Mouse (Mus musculus): ENCODE results near the gene Col12a1.

Col12a1 gene

DNA sequence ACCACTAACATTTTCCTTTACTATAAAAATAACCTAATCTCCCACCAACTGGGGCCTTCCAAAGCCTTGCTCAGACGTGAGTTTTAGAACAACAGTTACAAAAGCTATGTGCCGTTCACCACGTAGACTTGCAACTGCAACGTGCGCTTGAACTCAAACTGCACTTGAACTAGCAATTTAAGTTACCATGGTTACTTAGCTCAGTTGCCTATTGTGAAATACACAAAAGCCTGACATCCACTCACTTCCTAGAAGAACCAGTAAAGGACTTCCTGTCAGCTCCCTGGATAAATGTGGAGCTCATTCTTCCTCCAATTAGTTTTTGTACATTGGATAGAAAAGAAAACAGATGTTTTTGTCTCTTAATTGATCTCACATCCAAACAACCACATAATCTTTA is 112.9 kb downstream of the Col12a1 start:
- in situ Hi-C loops (cut with MseI, MboI) = no loop called here

DNA sequence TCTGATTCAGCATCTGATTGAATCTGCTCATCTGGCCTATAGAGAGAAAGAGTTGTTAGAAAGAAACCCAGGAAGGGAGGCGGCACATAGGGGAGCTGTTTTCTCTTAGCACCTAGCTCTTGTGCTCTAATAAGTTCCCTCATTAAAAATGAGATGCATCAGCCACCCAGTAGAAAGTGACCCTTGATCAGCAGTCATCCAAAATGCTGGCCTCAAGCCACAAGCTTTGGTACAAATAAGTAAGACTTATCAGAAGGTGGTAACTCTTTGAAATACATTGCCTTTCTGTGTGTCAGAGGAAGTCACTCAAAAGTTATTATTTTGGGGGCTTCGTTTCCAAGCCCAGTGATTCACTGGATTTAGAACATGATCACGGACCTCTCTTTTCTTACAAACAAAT is 114.1 kb downstream of the Col12a1 start:
- in situ Hi-C loops (cut with MseI, MboI) = no loop called here

DNA sequence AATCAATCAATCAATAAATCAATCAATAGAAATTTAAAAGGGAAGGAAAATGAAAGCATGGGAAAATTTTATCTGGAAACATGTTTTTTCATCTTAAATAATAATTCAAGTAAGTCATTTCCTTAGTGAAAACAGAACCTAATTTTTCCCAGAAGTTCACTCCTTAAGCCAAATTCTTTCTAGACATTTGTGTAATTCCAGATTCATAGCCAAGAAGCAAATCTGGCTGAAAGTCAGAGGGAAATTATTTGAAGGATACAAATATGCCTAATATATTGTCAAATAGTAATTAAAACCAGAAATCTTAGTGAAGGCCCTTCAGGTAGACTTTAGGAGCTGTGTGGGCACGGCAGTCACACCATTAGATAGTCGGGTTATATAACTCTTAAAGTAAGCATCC is 115.2 kb downstream of the Col12a1 start:
- in situ Hi-C loops (cut with MseI, MboI) = no loop called here

DNA sequence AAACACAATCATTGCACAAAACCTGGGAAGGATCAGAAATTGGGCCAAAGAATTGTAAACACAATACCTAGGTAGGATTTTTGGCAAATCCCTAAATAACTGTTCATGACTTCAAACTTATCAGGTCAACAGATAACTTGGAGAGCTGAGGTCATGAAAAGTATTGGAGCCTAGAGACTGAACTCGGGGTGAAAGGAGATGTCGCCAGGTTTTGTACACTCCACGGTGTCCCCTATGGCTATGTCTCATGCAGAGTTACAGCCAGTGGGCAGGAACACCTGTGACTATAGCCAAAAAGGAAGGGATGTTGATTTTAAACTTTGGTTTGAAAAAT is 118.4 kb downstream of the Col12a1 start:
- in situ Hi-C loops (cut with MseI, MboI) = no loop called here

DNA sequence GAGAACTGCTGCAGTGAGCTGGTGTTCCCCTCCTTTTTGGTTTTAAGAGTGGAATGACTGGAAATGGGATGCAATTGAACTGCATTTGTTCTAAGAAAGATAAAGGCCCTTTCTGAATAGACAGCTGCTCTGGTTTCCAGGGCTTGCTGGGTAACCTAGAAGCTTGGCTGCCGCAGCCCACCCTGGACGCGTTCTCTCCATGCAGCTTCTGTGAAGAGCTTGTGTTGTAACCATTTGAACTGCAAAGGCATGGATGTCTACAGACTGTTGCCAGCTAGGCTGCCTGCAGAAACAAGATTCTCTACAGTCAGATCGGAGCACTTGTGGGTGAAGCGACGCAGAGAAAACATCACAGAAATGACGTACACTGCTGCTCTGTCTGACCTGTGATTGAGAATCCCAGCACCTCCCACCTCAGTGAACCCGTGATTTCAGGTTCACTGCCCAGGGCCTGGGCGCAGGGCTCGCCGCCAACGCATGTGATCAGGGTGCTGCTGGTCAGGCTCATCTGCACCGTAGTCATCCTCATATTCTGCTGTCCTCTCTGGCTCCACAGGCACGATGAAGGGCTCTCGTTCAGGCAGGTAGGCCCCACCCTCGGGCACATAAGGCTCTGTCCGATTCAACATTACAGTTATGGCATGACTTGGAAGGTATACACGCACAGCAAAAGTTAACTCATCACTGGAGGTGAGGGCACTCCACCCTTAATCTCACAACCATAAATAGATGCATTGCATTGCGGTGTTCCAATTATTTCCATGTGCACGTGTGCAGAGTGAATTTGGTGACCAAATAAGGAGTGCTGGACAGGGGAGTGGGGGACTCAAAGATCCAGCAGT is 119.0 kb downstream of the Col12a1 start:
- in situ Hi-C loops (cut with MseI, MboI) = no loop called here

DNA sequence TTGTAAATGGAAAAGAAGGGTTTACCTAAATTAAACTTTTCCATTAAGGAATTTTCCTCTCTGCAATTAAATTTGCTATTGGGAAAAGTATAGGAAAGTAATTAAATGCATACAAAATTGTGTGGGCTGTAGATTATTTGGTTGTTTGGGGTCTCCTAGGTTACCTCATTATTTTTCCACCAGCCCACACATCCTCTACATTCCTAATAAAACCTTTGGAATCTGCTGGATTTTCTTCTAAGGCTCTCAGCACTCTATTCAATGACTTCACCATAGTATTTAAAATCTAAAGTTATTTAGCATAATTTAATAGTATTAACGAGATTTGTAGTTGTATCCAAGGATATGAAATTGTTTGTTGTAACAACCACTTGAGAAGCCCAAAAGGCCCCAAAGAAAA is 120.1 kb downstream of the Col12a1 start:
- in situ Hi-C loops (cut with MseI, MboI) = no loop called here

DNA sequence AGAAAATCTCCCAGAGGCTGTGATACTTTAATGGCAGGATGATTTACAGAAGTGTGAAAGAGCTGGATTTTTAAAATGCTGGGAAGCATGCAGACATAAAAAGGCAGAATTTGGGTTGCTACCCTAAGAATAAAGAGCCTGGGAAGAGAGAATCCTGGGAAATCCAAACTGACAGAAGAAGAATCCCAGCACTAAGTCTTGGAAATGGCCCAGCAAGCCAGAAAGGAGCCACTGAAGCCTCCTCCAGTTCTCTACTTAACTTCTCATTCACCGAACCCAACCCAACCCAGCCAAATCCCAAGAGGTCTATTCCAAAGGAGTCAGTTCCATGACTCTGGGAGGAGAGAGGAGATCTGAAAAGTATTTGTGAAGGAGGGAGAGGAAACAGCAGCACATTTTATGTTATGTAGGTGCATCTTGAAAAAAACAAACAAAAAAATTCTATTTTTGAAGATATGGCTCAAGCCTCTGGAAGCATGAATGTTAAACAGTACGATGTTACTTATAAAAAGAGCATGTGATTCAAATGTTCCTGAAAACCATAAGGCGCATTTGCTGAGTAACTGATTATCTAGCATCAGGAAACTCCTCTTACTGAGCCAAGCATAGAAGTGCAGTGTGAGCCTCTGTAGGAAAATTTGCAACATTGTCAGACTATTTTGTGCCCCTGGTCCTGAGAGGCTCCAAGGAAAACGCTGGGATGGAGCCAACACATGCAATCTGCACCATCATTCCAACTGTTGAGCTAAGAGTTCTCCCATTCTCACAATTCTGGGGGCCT is 132.0 kb downstream of the Col12a1 start:
- in situ Hi-C loops (cut with MseI, MboI) = no loop called here

DNA sequence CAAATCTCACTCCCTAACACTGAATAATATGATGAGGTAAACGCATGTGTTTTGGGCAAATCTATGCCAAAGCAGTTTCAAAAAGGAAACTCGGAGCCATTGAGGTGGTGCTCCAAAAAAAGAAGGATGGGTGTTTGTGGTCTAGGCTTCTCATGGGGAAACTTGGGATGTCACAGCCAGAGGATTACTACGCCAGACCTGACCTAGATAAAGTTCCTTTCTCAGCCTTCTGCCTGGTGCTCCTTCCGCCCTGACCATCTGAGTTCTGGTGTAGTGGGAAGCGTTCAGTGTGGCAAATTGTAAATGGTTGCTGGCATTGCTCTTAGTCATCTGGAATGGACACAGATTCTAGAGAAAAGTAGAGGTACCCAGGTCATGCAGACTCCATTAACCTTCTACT is 151.8 kb downstream of the Col12a1 start:
- in situ Hi-C loops (cut with MseI, MboI) = no loop called here

DNA sequence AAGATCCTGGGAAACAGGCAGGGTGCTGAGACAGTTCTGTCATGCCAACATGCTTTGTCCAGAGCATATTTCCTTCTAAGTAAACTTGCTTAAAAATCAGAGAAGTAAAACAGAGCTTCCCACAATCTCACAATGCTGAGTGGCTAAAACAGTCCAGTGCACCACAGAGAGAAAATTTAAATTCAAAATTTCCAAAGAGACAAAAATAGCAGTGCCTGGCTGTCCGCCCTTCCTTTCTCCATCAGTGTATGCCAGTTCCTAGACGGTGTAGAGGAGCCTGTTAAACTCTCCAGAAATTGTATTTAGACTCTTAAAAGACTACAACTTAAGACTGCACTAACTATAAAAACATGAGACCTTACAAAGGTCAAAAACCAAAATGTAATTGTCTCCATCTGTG is 165.3 kb downstream of the Col12a1 start:
- in situ Hi-C loops (cut with MseI, MboI) = no loop called here
